Mouse (Mus musculus) testis, adult 2 months (tissue): ENCODE measurements at regions not wholly inside any gene's neighbourhood (a gene's known extent, or its start where the extent isn't known, plus 50 kb on each side); places are given as distances from the start of the nearest gene placed in this dataset.

ENCODE experiments used
- CTCF ChIP-seq: fragments of 200-500 bp; IDR thresholded peaks from 2 replicates; pipeline ENCODE4 v1.5.1; 2012; ENCODE audit warnings: low read depth, mild to moderate bottlenecking, inconsistent platforms, low read length, moderate library complexity; ENCODE audit not compliant: control insufficient read depth, insufficient read depth, insufficient replicate concordance
- POLR2A ChIP-seq: fragments of 200-500 bp; IDR thresholded peaks from 2 replicates; pipeline ENCODE4 v1.6.1; 2012; ENCODE audit warnings: low read depth, mild to moderate bottlenecking, inconsistent platforms, low read length, moderate library complexity; ENCODE audit not compliant: control insufficient read depth

- TF ChIP-seq CTCF (no peak), POLR2A (no peak)
Measured at GRCm38 (mm10) chr5:107036475-107036874, 72.4 kb downstream of the Cdc7 start.
